Mouse (Mus musculus): Measurements from ENCODE around the gene Id1. TPM values are rescaled to one million over a fixed set of nuclear protein-coding genes. Genes with fewer than 3 reads are reported as not detected.

Id1 gene
- polyA plus RNA-seq, 1 experiment from 2014 or later: 20.5 TPM

DNA sequence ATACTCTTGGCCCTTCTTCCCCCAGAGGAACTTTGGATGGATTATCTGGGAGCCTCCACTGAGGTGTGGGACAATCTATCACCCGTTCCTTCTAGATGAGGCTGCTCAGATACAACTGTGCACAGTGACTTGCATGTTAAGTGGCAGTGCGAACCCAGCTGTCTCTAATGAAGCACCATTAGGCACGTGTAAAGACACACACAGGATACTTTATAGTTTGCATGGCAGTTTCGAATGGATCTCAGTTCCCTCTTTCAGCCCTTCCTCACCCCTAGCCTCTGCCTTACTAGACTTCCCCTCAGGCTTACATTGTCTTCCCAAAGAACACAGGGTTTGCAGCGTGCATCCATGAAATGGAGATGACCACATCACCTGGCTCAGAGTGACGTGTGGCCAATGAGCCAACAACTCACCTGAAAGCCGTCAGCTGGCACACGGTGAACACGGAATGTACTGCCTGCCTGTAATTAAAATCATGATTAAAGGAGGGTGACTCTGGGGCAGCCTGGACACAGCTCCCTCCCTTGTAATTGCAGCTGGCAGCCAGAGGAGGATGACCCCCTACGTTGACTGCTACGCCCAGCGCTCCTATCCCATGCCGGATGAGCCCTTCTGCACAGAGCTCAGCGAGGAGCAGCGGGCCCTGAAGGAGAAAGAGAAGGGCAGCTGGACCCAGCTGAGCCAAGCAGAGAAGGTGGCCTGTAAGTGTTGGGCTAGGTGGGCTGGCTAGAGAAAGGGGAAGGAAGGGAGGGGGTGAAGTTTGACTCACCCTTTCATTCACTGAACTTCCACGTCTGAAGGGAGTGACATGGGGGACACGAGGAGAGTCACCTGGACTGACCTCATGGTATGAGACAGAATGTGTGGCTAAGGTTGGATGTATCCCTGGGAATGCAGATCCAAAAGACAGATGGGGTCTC, 20.7 kb downstream of the Id1 start:
- H3K27ac ChIP-seq (replicated peaks): no peak overlapping the region
- 48% methylated on average over 17 of the region's 17 CpGs for WGBS (ENCODE audit: insufficient replicate concordance)
- no peak for ATAC-seq (ENCODE audit: insufficient read depth)
- H3K4me2 ChIP-seq: no peak overlapping the region
- no peak overlapping the region for H3K9ac ChIP-seq
- H3K27me3 ChIP-seq: peaks cover 45% of the 10 kb centered on the region
- no peaks in the 10 kb centered on the region for H3K9me3 ChIP-seq (replicated peaks)
- no peaks in the 10 kb centered on the region for H3K36me3 ChIP-seq (replicated peaks)
- H3K4me3 ChIP-seq (replicated peaks): no peak overlapping the region
- H3K4me1 ChIP-seq (replicated peaks): peaks cover 4% of the 10 kb centered on the region

- no peaks in the 10 kb centered on the region for H3K36me3 ChIP-seq (replicated peaks)
- peaks cover 4% of the 10 kb centered on the region for H3K4me1 ChIP-seq (replicated peaks)
- no peak overlapping the region for H3K4me2 ChIP-seq
- H3K27me3 ChIP-seq: peaks cover 45% of the 10 kb centered on the region
- H3K4me3 ChIP-seq (replicated peaks): no peak overlapping the region
- 45% methylated on average over 2 of the region's 2 CpGs for WGBS (ENCODE audit: insufficient replicate concordance)
- no peak overlapping the region for H3K9ac ChIP-seq
- ATAC-seq (ENCODE audit: insufficient read depth): no peak
- H3K9me3 ChIP-seq (replicated peaks): no peaks in the 10 kb centered on the region
- no peak overlapping the region for H3K27ac ChIP-seq (replicated peaks)
Measured at GRCm38 (mm10) chr2:152757478-152757877, 21.4 kb downstream of the Id1 start.

GRCm38 (mm10) chr2:152758351-152758750, 22.3 kb downstream of the Id1 start:
- Histone ChIP-seq H3K27me3 (peaks cover 42% of the 10 kb centered on the region), H3K9me3 (replicated peaks) (no peaks in the 10 kb centered on the region), H3K27ac (replicated peaks) (no peak overlapping the region), H3K4me1 (replicated peaks) (peaks cover 4% of the 10 kb centered on the region), H3K9ac (no peak overlapping the region), H3K4me3 (replicated peaks) (no peak overlapping the region), H3K36me3 (replicated peaks) (no peaks in the 10 kb centered on the region), H3K4me2 (no peak overlapping the region)
- WGBS (ENCODE audit: insufficient replicate concordance): 43% methylated on average over 4 of the region's 4 CpGs
- ATAC-seq (ENCODE audit: insufficient read depth): no peak

DNA sequence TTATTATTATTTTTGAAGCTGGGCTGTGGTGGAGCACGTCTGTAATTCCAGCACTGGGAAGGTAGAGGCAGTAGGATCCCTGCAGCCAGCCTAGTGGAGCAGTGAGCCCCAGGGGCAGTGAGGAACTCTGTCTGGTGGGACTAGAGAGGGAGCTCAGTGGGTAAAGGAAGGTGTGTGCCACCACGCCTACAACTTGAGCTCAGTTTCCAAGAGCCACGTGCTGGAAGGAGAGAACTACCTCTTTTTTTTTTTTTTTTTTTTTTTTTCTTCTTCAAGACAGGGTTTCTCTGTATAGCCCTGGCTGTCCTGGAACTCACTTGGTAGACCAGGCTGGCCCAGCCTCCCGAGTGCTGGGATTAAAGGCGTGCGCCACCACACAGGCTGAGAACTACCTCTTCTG, 27.3 kb downstream of the Id1 start:
- H3K9me3 ChIP-seq (replicated peaks): no peaks in the 10 kb centered on the region
- ATAC-seq (ENCODE audit: insufficient read depth): no peak
- H3K27ac ChIP-seq (replicated peaks): no peak overlapping the region
- no peak overlapping the region for H3K4me3 ChIP-seq (replicated peaks)
- peaks cover 40% of the 10 kb centered on the region for H3K4me1 ChIP-seq (replicated peaks)
- peaks cover 24% of the 10 kb centered on the region for H3K27me3 ChIP-seq
- 54% methylated on average over 6 of the region's 6 CpGs for WGBS (ENCODE audit: insufficient replicate concordance)
- no peak overlapping the region for H3K9ac ChIP-seq
- no peak overlapping the region for H3K4me2 ChIP-seq
- no peaks in the 10 kb centered on the region for H3K36me3 ChIP-seq (replicated peaks)

GRCm38 (mm10) chr2:152764172-152765044, 28.4 kb downstream of the Id1 start:
- Histone ChIP-seq H3K9ac (no peak overlapping the region), H3K4me1 (replicated peaks) (peaks cover 47% of the 10 kb centered on the region), H3K4me2 (no peak overlapping the region), H3K4me3 (replicated peaks) (no peak overlapping the region), H3K9me3 (replicated peaks) (no peaks in the 10 kb centered on the region), H3K36me3 (replicated peaks) (no peaks in the 10 kb centered on the region), H3K27me3 (peaks cover 34% of the 10 kb centered on the region), H3K27ac (replicated peaks) (no peak overlapping the region)
- ATAC-seq (ENCODE audit: insufficient read depth): no peak
- 32% methylated on average over 14 of the region's 14 CpGs for WGBS (ENCODE audit: insufficient replicate concordance)

DNA sequence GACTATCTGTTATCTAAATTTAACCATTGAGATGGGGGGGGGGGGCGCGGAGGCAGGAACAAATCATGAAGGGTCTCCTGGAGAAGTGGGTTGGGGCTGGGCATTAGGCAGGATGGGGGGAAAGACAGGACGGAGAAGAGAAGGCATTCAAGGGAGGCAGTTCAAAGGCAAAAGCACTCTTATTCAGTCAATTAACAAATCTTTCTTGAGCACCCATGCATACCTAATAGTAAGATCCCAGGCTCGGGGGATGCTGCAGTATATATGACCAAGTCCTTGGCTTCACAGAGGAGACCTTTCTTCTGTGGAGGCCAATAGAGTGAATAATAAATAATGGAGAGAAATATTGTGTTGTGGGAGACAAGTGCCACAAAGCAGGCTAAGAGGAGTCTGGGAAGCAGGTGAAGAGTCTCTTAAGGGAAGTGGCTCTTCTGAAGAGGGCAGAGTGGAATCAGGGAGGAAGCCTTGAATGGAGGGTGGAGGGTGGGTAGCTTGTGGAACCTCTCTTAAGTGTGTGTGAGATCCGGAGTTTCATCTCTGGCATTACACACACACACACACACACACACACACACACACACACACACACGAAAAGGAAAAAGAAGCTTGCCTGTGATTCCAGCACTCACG, 29.1 kb downstream of the Id1 start:
- ATAC-seq (ENCODE audit: insufficient read depth): no peak
- H3K4me1 ChIP-seq (replicated peaks): peaks cover 54% of the 10 kb centered on the region
- H3K4me2 ChIP-seq: no peak overlapping the region
- H3K27ac ChIP-seq (replicated peaks): no peak overlapping the region
- H3K36me3 ChIP-seq (replicated peaks): no peaks in the 10 kb centered on the region
- 42% methylated on average over 7 of the region's 7 CpGs for WGBS (ENCODE audit: insufficient replicate concordance)
- peaks cover 37% of the 10 kb centered on the region for H3K27me3 ChIP-seq
- H3K9me3 ChIP-seq (replicated peaks): no peaks in the 10 kb centered on the region
- no peak overlapping the region for H3K9ac ChIP-seq
- H3K4me3 ChIP-seq (replicated peaks): no peak overlapping the region

GRCm38 (mm10) chr2:152766387-152767123, 30.5 kb downstream of the Id1 start:
- Histone ChIP-seq H3K27me3 (peaks cover 51% of the 10 kb centered on the region), H3K27ac (replicated peaks) (no peak overlapping the region; the same call in 1 of the 2 replicates), H3K9ac (no peak overlapping the region; the same call in 1 of the 2 replicates), H3K4me2 (peak overlapping the region; percentile 44), H3K36me3 (replicated peaks) (no peaks in the 10 kb centered on the region), H3K4me3 (replicated peaks) (no peak overlapping the region), H3K4me1 (replicated peaks) (peaks cover 63% of the 10 kb centered on the region), H3K9me3 (replicated peaks) (no peaks in the 10 kb centered on the region)
- WGBS (ENCODE audit: insufficient replicate concordance): 15% methylated on average over 25 of the region's 25 CpGs
- ATAC-seq (ENCODE audit: insufficient read depth): no peak

DNA sequence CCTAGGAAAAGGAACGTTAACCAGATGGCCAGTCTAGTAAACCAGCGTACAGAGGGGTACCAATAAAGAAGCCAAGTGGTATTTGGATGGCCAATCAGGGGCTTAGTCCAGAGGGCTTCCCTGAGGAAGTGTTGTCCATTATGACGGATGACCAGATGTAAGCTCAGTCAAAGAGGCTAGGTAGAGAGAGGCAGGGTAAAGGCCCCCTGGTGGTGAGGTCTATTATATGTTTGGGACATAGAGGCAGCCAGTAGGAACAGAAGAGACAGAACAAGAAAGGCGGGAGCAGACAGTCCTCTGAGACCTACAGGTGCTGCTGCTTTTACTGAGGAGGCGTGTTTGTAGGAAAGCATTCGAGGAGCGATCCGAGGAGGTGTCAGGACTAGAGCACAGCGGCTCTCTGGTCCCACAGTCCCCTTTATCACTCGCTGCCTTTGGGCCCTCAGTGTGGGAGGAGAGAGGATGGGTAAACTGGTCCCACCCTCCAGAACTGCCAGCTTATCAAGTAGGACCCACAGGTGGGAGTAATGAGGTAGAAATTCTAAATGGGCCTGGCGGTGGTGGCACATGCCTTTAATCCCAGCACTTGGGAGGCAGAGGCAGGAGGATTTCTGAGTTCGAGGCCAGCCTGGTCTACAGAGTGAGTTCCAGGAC, 31.7 kb downstream of the Id1 start:
- Histone ChIP-seq H3K27ac (replicated peaks) (peak overlapping the region; percentile 35), H3K4me3 (replicated peaks) (no peak overlapping the region), H3K4me2 (peak overlapping the region; percentile 35), H3K9ac (no peak overlapping the region), H3K9me3 (replicated peaks) (no peaks in the 10 kb centered on the region), H3K27me3 (peaks cover 60% of the 10 kb centered on the region), H3K36me3 (replicated peaks) (no peaks in the 10 kb centered on the region), H3K4me1 (replicated peaks) (peaks cover 68% of the 10 kb centered on the region)
- 47% methylated on average over 12 of the region's 12 CpGs for WGBS (ENCODE audit: insufficient replicate concordance)
- ATAC-seq (ENCODE audit: insufficient read depth): peak; percentile 50

GRCm38 (mm10) chr2:152769677-152770076, 33.6 kb downstream of the Id1 start:
- Histone ChIP-seq H3K4me2 (peak overlapping the region; percentile 14; the same call in 1 of the 2 replicates), H3K9ac (0 out of 2 replicates have a peak overlapping the region, but pooled peaks have one; percentile 1), H3K9me3 (replicated peaks) (no peaks in the 10 kb centered on the region), H3K4me1 (replicated peaks) (peaks cover 70% of the 10 kb centered on the region), H3K4me3 (replicated peaks) (no peak overlapping the region), H3K36me3 (replicated peaks) (no peaks in the 10 kb centered on the region), H3K27me3 (peaks cover 50% of the 10 kb centered on the region), H3K27ac (replicated peaks) (peak overlapping the region; percentile 39)
- peak; percentile 89 for ATAC-seq (ENCODE audit: insufficient read depth)
- WGBS (ENCODE audit: insufficient replicate concordance): 41% methylated on average over 7 of the region's 7 CpGs

GRCm38 (mm10) chr2:152771571-152771970, 35.5 kb downstream of the Id1 start:
- no peak for ATAC-seq (ENCODE audit: insufficient read depth)
- Histone ChIP-seq H3K9ac (no peak overlapping the region), H3K4me3 (replicated peaks) (no peak overlapping the region), H3K9me3 (replicated peaks) (no peaks in the 10 kb centered on the region), H3K4me2 (no peak overlapping the region), H3K27ac (replicated peaks) (no peak overlapping the region), H3K36me3 (replicated peaks) (0 out of 2 replicates have a peak, but pooled peaks cover 4% of the 10 kb centered on the region), H3K4me1 (replicated peaks) (peaks cover 69% of the 10 kb centered on the region), H3K27me3 (peaks cover 37% of the 10 kb centered on the region)
- WGBS (ENCODE audit: insufficient replicate concordance): 55% methylated on average over 9 of the region's 9 CpGs
